Mouse (Mus musculus): ENCODE data around the gene Vmn1r233. TPM values are rescaled to one million over a fixed set of nuclear protein-coding genes. Genes with fewer than 3 reads are reported as not detected.

The Vmn1r233 gene
- polyA plus RNA-seq (2012; rRNA removed) (not detected in 2 replicates), polyA plus RNA-seq (2014; fragmentation: Nextera tagmentation; extraction: Ambion mirVana) (not detected in 2 replicates)

DNA sequence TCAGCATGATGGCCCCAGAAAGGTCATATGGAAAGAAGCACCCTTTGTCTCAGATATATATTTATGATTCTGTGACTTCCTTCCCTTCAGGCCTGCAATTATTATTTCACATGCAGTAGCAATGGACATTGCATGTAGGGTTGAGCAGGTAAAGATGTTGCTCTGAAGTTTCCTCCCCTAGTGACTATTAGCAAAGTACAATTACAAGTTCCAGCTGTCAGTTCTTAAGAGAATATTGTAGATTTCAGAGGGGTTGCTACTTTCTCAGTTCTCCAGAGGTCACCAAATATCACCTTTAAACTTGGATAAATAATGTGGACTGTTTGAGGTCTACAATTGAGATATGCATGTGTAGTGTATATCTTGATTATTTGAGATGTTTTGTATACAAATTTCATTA lies at the start of gene Vmn1r233:
TSS of gene Vmn1r233 (minus strand) at position 101 of the 400 bp plus-strand sequence.
- no peak within 1 kb of the TSS for H3K4me2 ChIP-seq (replicated peaks; ENCODE audit: low read depth, low read length, severe bottlenecking)
- ATAC-seq (ENCODE audit: low FRiP score, low read depth) (no peak), DNase-seq (ENCODE audit: low spot score) (no peak)
- H3K9ac ChIP-seq (ENCODE audit: low read depth, low read length, severe bottlenecking), result no peak within 1 kb of the TSS
- H3K9me3 ChIP-seq (ENCODE audit: control insufficient read depth, low read length), result no peaks in the 10 kb centered on the region
- no peaks in the 10 kb centered on the region for H3K27me3 ChIP-seq (ENCODE audit: control insufficient read depth, insufficient read depth, low read length)
- H3K36me3 ChIP-seq (ENCODE audit: control insufficient read depth, insufficient read depth, low read length), result no peaks in the 10 kb centered on the region
- TF ChIP-seq POLR2A (IDR thresholded peaks at IDR 0.05; ENCODE audit: borderline replicate concordance, extremely low read depth, insufficient read depth, insufficient read length), result no peak
- no peak within 1 kb of the TSS for H3K4me3 ChIP-seq (replicated peaks; ENCODE audit: low read length)
- no peak within 1 kb of the TSS for H3K27ac ChIP-seq (replicated peaks; ENCODE audit: low read depth, low read length)
- no peaks in the 10 kb centered on the region for H3K4me1 ChIP-seq (ENCODE audit: control insufficient read depth, insufficient read depth, low read length)

DNA sequence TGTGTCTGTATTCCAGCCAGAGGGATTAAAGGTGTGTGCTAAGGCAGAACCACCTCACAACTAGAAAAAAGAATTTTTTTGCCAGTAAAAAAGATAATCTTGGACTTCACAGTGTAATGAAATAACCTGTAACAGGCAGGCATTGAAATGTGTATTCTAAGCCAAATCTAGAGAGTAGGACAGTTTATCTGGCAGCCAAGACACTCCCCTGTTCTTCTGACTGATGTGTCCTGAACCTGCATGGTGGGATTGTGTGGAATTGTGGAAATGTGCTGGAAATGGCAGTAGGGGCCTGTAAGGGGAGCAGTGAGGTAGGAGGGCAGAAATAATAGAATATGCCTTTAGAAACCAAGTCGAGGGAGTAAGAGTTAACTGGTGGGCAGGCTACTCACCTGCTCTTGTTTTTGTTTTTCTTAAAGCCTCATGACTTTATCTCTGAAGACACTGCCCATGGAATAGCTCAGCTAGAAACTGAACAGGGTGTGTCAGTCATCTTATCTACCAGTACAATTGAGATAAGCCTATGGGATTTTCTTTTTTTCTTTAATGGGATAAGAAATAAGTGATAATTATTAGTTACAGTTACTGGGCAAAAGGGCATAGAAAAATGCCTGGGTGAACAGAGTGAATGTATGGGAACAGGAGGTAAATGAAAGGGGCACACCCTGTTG lies 22.3 kb upstream of the Vmn1r233 start:
- Histone ChIP-seq H3K36me3 (ENCODE audit: control insufficient read depth, insufficient read depth, low read length) (peaks cover 67% of the 10 kb centered on the region), H3K27me3 (ENCODE audit: control insufficient read depth, insufficient read depth, low read length) (no peaks in the 10 kb centered on the region), H3K4me2 (replicated peaks; ENCODE audit: low read depth, low read length, severe bottlenecking) (no peak overlapping the region), H3K4me3 (replicated peaks; ENCODE audit: low read length) (no peak overlapping the region), H3K27ac (replicated peaks; ENCODE audit: low read depth, low read length) (no peak overlapping the region), H3K9ac (ENCODE audit: low read depth, low read length, severe bottlenecking) (no peak overlapping the region), H3K9me3 (ENCODE audit: control insufficient read depth, low read length) (no peaks in the 10 kb centered on the region), H3K4me1 (ENCODE audit: control insufficient read depth, insufficient read depth, low read length) (no peaks in the 10 kb centered on the region)
- WGBS, result 92% methylated on average over 1 of the region's 1 CpGs
- ATAC-seq (ENCODE audit: low FRiP score, low read depth), result no peak
- TF ChIP-seq POLR2A (IDR thresholded peaks at IDR 0.05; ENCODE audit: borderline replicate concordance, extremely low read depth, insufficient read depth, insufficient read length), result no peak
- no peak for DNase-seq (ENCODE audit: low spot score)

DNA sequence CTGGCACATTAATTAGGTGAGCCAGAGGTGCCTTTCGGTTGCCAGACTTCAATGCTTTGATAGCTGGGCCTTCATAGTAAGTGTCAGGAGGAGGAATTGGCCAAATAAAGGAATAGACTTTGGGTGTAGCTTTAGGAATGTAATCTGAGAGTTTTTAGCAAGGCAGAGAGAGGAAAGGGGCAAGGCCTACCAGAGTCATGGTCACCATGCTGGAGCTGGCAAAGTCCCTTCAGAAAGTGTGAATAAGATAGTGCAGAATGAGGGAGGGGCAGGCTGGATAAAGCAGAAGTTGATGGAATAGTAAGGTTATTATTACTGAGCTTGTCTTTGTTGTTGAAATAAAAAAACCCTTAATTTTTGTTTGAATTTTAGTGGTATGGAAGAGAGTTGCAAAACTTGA lies 13.5 kb upstream of the Vmn1r233 start:
- Histone ChIP-seq H3K4me1 (ENCODE audit: control insufficient read depth, insufficient read depth, low read length) (peaks cover 7% of the 10 kb centered on the region), H3K9me3 (ENCODE audit: control insufficient read depth, low read length) (no peaks in the 10 kb centered on the region), H3K4me2 (replicated peaks; ENCODE audit: low read depth, low read length, severe bottlenecking) (peak overlapping the region; percentile 78), H3K27me3 (ENCODE audit: control insufficient read depth, insufficient read depth, low read length) (no peaks in the 10 kb centered on the region), H3K9ac (ENCODE audit: low read depth, low read length, severe bottlenecking) (peak overlapping the region; percentile 78), H3K27ac (replicated peaks; ENCODE audit: low read depth, low read length) (peak overlapping the region; percentile 83; the same call in 1 of the 2 replicates), H3K36me3 (ENCODE audit: control insufficient read depth, insufficient read depth, low read length) (peaks cover 20% of the 10 kb centered on the region), H3K4me3 (replicated peaks; ENCODE audit: low read length) (peak overlapping the region; percentile 75)
- ATAC-seq (ENCODE audit: low FRiP score, low read depth), result no peak
- no peak for TF ChIP-seq POLR2A (IDR thresholded peaks at IDR 0.05; ENCODE audit: borderline replicate concordance, extremely low read depth, insufficient read depth, insufficient read length)
- WGBS, result 16% methylated on average over 1 of the region's 1 CpGs
- DNase-seq (ENCODE audit: low spot score), result no peak

DNA sequence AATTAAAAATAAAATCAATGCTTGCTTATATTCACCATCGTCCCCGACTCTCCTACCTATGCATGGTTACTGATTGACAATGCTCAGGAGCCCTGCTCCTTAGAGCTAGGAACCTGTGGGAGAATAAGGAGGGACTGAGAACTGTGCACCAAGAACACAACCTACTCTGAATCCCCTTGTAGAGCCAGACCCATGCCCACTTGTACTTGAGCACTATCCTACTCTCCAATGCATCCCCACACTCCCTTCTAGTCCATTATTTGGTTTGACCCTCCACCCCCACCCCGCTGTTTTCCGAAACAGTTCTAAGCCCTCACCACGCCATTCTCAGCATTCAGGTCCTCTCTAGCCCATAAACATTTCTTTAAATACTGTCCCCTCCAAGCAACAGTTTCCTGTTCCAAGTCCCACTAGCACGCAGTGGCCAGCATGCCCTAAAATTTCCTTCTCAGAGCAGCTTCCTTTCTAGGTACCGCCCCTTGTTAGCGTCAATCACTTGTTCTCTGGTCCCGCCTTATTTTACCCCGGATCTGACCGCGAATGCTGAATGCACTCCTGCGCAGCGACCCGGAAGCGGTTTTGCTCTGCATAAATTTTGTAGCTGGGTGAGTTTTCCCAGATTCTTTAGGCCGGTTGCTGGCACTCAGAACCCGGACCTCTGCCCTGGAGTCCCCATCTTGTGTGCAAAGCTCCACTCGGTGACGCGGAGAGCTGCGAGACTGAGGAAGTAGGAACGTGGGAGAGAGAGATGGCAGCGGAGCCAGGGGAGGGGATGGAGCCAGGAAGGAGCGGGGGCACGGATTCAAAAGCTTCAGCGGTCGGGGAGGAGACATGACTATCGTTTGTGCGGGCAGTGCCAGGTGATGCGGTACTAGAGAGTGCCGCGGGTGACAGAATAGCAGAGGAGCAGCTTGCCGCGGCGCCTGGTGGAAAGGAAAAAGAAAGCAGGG lies 12.4 kb upstream of the Vmn1r233 start, which contains the start of gene Zfp160:
TSS of gene Zfp160 (plus strand) at position 522 of the 950 bp plus-strand sequence.
- H3K4me2 ChIP-seq (replicated peaks; ENCODE audit: low read depth, low read length, severe bottlenecking), result peak within 1 kb of the TSS; percentile 78
- no peaks in the 10 kb centered on the region for H3K9me3 ChIP-seq (ENCODE audit: control insufficient read depth, low read length)
- H3K4me3 ChIP-seq (replicated peaks; ENCODE audit: low read length), result peak within 1 kb of the TSS; percentile 75
- WGBS, result 6% methylated on average over 36 of the region's 36 CpGs
- H3K27ac ChIP-seq (replicated peaks; ENCODE audit: low read depth, low read length), result peak within 1 kb of the TSS; percentile 83
- ATAC-seq (ENCODE audit: low FRiP score, low read depth), result peak; percentile 98
- H3K27me3 ChIP-seq (ENCODE audit: control insufficient read depth, insufficient read depth, low read length), result no peaks in the 10 kb centered on the region
- H3K9ac ChIP-seq (ENCODE audit: low read depth, low read length, severe bottlenecking), result peak within 1 kb of the TSS; percentile 78
- TF ChIP-seq POLR2A (IDR thresholded peaks at IDR 0.05; ENCODE audit: borderline replicate concordance, extremely low read depth, insufficient read depth, insufficient read length), result peak; percentile 42; the same call in 1 of the 2 replicates
- peaks cover 7% of the 10 kb centered on the region for H3K4me1 ChIP-seq (ENCODE audit: control insufficient read depth, insufficient read depth, low read length)
- DNase-seq (ENCODE audit: low spot score), result peak; percentile 93
- peaks cover 17% of the 10 kb centered on the region for H3K36me3 ChIP-seq (ENCODE audit: control insufficient read depth, insufficient read depth, low read length)

DNA sequence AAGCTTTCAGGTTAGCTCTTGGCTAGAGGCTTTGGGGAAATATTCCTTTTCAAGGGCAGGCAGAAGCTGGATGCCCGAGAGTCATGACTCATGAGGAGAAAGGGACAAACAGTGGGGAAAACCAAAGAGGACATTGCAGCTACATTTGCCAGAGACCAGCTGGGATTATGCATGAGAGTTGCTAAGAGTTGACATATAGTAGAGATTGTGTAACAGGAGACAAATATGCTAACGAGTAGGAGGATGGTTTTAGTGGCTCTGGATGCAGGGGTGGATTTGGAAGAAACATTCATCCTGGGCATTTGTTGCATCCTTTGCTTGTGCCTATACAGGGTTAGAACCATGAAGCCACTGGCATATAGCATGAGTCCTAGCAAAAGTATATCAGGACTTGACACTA lies 2.5 kb downstream of the Vmn1r233 start:
- WGBS, result 69% methylated on average over 2 of the region's 2 CpGs
- no peak overlapping the region for H3K4me2 ChIP-seq (replicated peaks; ENCODE audit: low read depth, low read length, severe bottlenecking)
- H3K9me3 ChIP-seq (ENCODE audit: control insufficient read depth, low read length), result no peaks in the 10 kb centered on the region
- no peaks in the 10 kb centered on the region for H3K36me3 ChIP-seq (ENCODE audit: control insufficient read depth, insufficient read depth, low read length)
- ATAC-seq (ENCODE audit: low FRiP score, low read depth) (no peak), DNase-seq (ENCODE audit: low spot score) (no peak)
- H3K27ac ChIP-seq (replicated peaks; ENCODE audit: low read depth, low read length), result no peak overlapping the region
- no peak for TF ChIP-seq POLR2A (IDR thresholded peaks at IDR 0.05; ENCODE audit: borderline replicate concordance, extremely low read depth, insufficient read depth, insufficient read length)
- no peak overlapping the region for H3K4me3 ChIP-seq (replicated peaks; ENCODE audit: low read length)
- H3K27me3 ChIP-seq (ENCODE audit: control insufficient read depth, insufficient read depth, low read length), result no peaks in the 10 kb centered on the region
- no peaks in the 10 kb centered on the region for H3K4me1 ChIP-seq (ENCODE audit: control insufficient read depth, insufficient read depth, low read length)
- H3K9ac ChIP-seq (ENCODE audit: low read depth, low read length, severe bottlenecking), result no peak overlapping the region
